ENCODE assay signal across 8 mouse cellular contexts in the genomic region with DNA sequence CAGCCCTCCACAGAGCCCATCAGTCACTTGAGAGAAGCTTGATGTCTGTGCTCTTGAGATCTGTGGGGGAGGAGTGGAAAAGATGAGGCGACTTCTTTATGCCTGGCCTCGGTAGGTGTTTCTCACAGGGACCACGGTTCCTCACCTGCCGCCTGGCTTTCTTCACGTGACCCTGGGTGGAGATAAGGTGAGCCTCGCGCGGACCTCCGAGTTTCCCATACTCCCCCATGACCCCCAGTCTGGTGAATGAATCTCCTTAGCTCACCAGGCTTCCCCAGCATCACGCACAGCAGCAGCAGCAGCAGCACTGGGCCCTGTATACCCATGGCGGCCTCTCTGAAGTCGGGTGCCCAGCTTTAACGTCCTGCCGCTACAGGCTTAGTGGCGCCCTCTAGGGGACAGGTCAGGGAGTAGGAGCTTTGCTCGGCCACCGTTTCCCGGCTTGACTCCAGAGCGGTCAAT. TPM values are rescaled to one million over a fixed set of nuclear protein-coding genes. Genes with fewer than 3 reads are reported as not detected.
DNase-seq lines count a peak whose midpoint lies in the region; ATAC-seq lines count a peak whose summit lies in the region.

TSS of gene Prss32 (plus strand) at position 44 of the 462 bp plus-strand sequence.
TSS of gene Prss41 (minus strand) at position 361 of the 462 bp plus-strand sequence.

- no peaks in the 10 kb centered on the region for H3K27me3 ChIP-seq in forebrain, embryonic 16.5 days (replicated peaks; ENCODE audit: control insufficient read depth, insufficient read depth, low read length)
- no peaks in the 10 kb centered on the region for H3K27me3 ChIP-seq in intestine, embryonic 14.5 days (replicated peaks; ENCODE audit: control insufficient read depth, insufficient read depth, low read length)
- H3K27me3 ChIP-seq in liver, embryonic 15.5 days: peaks cover 5% of the 10 kb centered on the region; the same call in 1 of the 2 replicates

- H3K4me1 ChIP-seq in forebrain, embryonic 16.5 days (replicated peaks; ENCODE audit: control insufficient read depth, insufficient read depth, low read length): no peaks in the 10 kb centered on the region
- H3K4me1 ChIP-seq in intestine, embryonic 14.5 days (replicated peaks; ENCODE audit: control insufficient read depth, insufficient read depth, low read length): no peaks in the 10 kb centered on the region
- H3K4me1 ChIP-seq in liver, embryonic 15.5 days (replicated peaks): peaks cover 5% of the 10 kb centered on the region; the same call in 1 of the 2 replicates

- no peaks in the 10 kb centered on the region for H3K36me3 ChIP-seq in forebrain, embryonic 16.5 days (ENCODE audit: control insufficient read depth, insufficient read depth)
- no peaks in the 10 kb centered on the region for H3K36me3 ChIP-seq in intestine, embryonic 14.5 days (ENCODE audit: control insufficient read depth, insufficient read depth, low read length)
- H3K36me3 ChIP-seq in liver, embryonic 15.5 days (replicated peaks): no peaks in the 10 kb centered on the region

- WGBS in forebrain, embryonic 16.5 days: 17% methylated on average over 19 of the region's 19 CpGs
- WGBS in intestine, embryonic 14.5 days: 11% methylated on average over 19 of the region's 19 CpGs
- 16% methylated on average over 19 of the region's 19 CpGs for WGBS in liver, embryonic 15.5 days (ENCODE audit: insufficient replicate concordance)

- no peaks in the 10 kb centered on the region for H3K9me3 ChIP-seq in forebrain, embryonic 16.5 days (ENCODE audit: control insufficient read depth, low read length)
- no peaks in the 10 kb centered on the region for H3K9me3 ChIP-seq in intestine, embryonic 14.5 days (ENCODE audit: control insufficient read depth, low read length)
- no peaks in the 10 kb centered on the region for H3K9me3 ChIP-seq in liver, embryonic 15.5 days (replicated peaks)

- peak within 1 kb of the TSS; percentile 12; the same call in 1 of the 2 replicates for H3K4me2 ChIP-seq in forebrain, embryonic 16.5 days (ENCODE audit: low read length)
- peak within 1 kb of the TSS; percentile 35 for H3K4me2 ChIP-seq in intestine, embryonic 14.5 days (ENCODE audit: low read length)
- peak within 1 kb of the TSS; percentile 50 for H3K4me2 ChIP-seq in liver, embryonic 15.5 days

- H3K27ac ChIP-seq in forebrain, embryonic 16.5 days (ENCODE audit: low read length): no peak within 1 kb of the TSS
- H3K27ac ChIP-seq in intestine, embryonic 14.5 days (ENCODE audit: low read depth): no peak within 1 kb of the TSS
- no peak within 1 kb of the TSS for H3K27ac ChIP-seq in liver, embryonic 15.5 days (replicated peaks)

- no peak within 1 kb of the TSS for H3K4me3 ChIP-seq in forebrain, embryonic 16.5 days (replicated peaks; ENCODE audit: low read length)
- no peak within 1 kb of the TSS for H3K4me3 ChIP-seq in intestine, embryonic 14.5 days (ENCODE audit: low read depth, low read length)
- H3K4me3 ChIP-seq in liver, embryonic 15.5 days (replicated peaks): peak within 1 kb of the TSS; percentile 17; the same call in 1 of the 2 replicates

- peak; percentile 50 for DNase-seq in ovary, postnatal 14 days (ENCODE audit: low spot score)
- DNase-seq in ovary, postnatal 10 days (ENCODE audit: low spot score): no peak
- peak; percentile 64 for DNase-seq in cerebellum, adult 8-10 months
- peak; percentile 71 for DNase-seq in intestine, embryonic 14.5 days (ENCODE audit: low spot score)
- peak; percentile 64 for DNase-seq in neural tube, embryonic 10.5 days (ENCODE audit: extremely low spot score, low spot score)
- DNase-seq in thymus, postnatal 36 days: peak; percentile 61

- ATAC-seq in forebrain, embryonic 16.5 days: no peak
- peak; percentile 38; the same call in 1 of the 2 replicates for ATAC-seq in intestine, embryonic 14.5 days (replicated peaks; ENCODE audit: low FRiP score, low TSS enrichment, low read depth)
- ATAC-seq in liver, embryonic 15.5 days (ENCODE audit: insufficient read depth): peak; percentile 52; the same call in 1 of the 2 replicates

- no peak within 1 kb of the TSS for H3K9ac ChIP-seq in forebrain, embryonic 16.5 days (replicated peaks; ENCODE audit: low read depth, low read length)
- H3K9ac ChIP-seq in intestine, embryonic 14.5 days (ENCODE audit: low read length): no peak within 1 kb of the TSS
- H3K9ac ChIP-seq in liver, embryonic 15.5 days: no peak within 1 kb of the TSS

RNA-seq across cellular contexts. Expression of gene Prss32, which starts in this region (rescaled TPM):
- polyA plus RNA-seq in forebrain, embryonic 16.5 days (2015; fragmentation: Nextera tagmentation; extraction: Ambion mirVana): not detected in 2 replicates
- 1.1 and 1.5 TPM in 2 replicates for polyA plus RNA-seq in intestine, embryonic 14.5 days (2014; fragmentation: Nextera tagmentation; extraction: Ambion mirVana)
- not detected in 2 replicates for polyA plus RNA-seq in liver, embryonic 15.5 days (2015; fragmentation: Nextera tagmentation; extraction: Ambion mirVana)

RNA-seq across cellular contexts. Expression of gene Prss41, which starts in this region (rescaled TPM):
- 0.87 and 1.0 TPM in 2 replicates for polyA plus RNA-seq in forebrain, embryonic 16.5 days (2015; fragmentation: Nextera tagmentation; extraction: Ambion mirVana)
- polyA plus RNA-seq in intestine, embryonic 14.5 days (2014; fragmentation: Nextera tagmentation; extraction: Ambion mirVana): 2.1 and 2.9 TPM in 2 replicates
- polyA plus RNA-seq in liver, embryonic 15.5 days (2015; fragmentation: Nextera tagmentation; extraction: Ambion mirVana): 0.10 TPM in 1 of 2 replicates, not detected in the other

Comparison
In these comparisons a context has a peak if more than half of its experiments do, and no peak if none do; other contexts are left out.
1. Peak in ATAC-seq, H3K4me3 ChIP-seq and H3K4me2 ChIP-seq in liver, embryonic 15.5 days; RNA of the genes that start here not detected or under 1 TPM.